Mouse (Mus musculus): ENCODE measurements around the gene Piezo1. TPM values are rescaled to one million over a fixed set of nuclear protein-coding genes. Genes with fewer than 3 reads are reported as not detected.
A peak's percentile ranks its signal among the peaks of the same experiment; 100 is the strongest.

Gene Piezo1
- polyA plus RNA-seq, 1 experiment: 6.8 TPM

- TF ChIP-seq POLR2A (IDR thresholded peaks at IDR 0.05; ENCODE audit: control insufficient read depth, low read depth, low read length): no peak
- no peak for TF ChIP-seq CTCF (IDR thresholded peaks at IDR 0.05; ENCODE audit: control insufficient read depth, insufficient read depth, insufficient replicate concordance, low read depth, low read length)
- peaks cover 29% of the 10 kb centered on the region for H3K4me1 ChIP-seq (ENCODE audit: control insufficient read depth, insufficient read depth, low read length)
- H3K27ac ChIP-seq (ENCODE audit: control insufficient read depth, insufficient read depth, low read depth, low read length): no peak overlapping the region
- no peaks in the 10 kb centered on the region for H3K27me3 ChIP-seq (ENCODE audit: control insufficient read depth, insufficient read depth, low read length)
- no peak overlapping the region for H3K4me3 ChIP-seq (ENCODE audit: control insufficient read depth, low read depth, low read length)
- H3K36me3 ChIP-seq (ENCODE audit: control insufficient read depth, insufficient read depth, low read length): no peaks in the 10 kb centered on the region
Observed at GRCm38 (mm10) chr8:122561199-122561598, 10.1 kb upstream of the Piezo1 start.

GRCm38 (mm10) chr8:122558671-122559349, 7.7 kb upstream of the Piezo1 start:
- H3K4me1 ChIP-seq (ENCODE audit: control insufficient read depth, insufficient read depth, low read length): peaks cover 16% of the 10 kb centered on the region
- TF ChIP-seq POLR2A (IDR thresholded peaks at IDR 0.05; ENCODE audit: control insufficient read depth, low read depth, low read length) (no peak), CTCF (IDR thresholded peaks at IDR 0.05; ENCODE audit: control insufficient read depth, insufficient read depth, insufficient replicate concordance, low read depth, low read length) (no peak)
- H3K4me3 ChIP-seq (ENCODE audit: control insufficient read depth, low read depth, low read length): no peak overlapping the region
- no peaks in the 10 kb centered on the region for H3K27me3 ChIP-seq (ENCODE audit: control insufficient read depth, insufficient read depth, low read length)
- H3K27ac ChIP-seq (ENCODE audit: control insufficient read depth, insufficient read depth, low read depth, low read length): no peak overlapping the region
- no peaks in the 10 kb centered on the region for H3K36me3 ChIP-seq (ENCODE audit: control insufficient read depth, insufficient read depth, low read length)

DNA sequence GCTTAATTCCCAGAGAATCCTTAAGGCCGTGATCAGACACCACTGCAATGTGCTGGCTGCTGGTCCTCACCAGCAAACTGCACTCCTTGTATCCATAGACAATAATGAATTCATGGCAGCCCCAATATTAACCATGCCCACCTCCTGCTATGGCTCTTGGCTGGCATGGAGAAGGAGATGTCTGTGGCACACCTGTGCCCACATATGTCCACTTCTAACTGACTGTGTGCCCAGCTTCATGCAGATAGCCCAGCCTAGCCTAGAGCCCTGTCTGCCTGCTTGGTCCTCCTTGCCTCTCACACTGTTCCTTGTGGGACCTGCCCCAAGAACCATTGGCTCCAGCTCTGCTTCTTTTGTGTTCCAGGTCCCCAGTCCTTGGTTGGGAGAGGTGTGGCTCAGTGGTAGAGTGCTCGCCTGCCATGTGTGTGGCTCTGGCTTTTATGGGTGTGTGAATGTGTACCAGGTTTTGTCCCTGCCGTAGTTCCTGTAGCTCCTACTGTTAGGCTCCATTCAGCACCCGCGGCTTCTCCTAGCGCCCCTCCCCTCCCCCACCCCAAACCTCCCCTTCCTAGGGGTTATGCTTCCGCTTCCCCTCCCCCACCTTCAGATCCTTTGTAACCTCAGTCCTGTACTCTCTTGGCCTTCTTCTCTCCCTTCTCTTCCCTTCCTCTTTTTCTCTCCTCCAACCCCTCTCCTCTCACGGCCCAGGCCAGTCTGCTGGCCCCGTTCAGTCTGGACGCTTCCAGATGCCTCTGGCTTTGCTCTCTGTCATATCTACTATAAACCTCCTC, 6.3 kb upstream of the Piezo1 start:
- no peak overlapping the region for H3K4me3 ChIP-seq (ENCODE audit: control insufficient read depth, low read depth, low read length)
- H3K4me1 ChIP-seq (ENCODE audit: control insufficient read depth, insufficient read depth, low read length): peaks cover 16% of the 10 kb centered on the region
- TF ChIP-seq CTCF (IDR thresholded peaks at IDR 0.05; ENCODE audit: control insufficient read depth, insufficient read depth, insufficient replicate concordance, low read depth, low read length) (no peak), POLR2A (IDR thresholded peaks at IDR 0.05; ENCODE audit: control insufficient read depth, low read depth, low read length) (no peak)
- H3K27me3 ChIP-seq (ENCODE audit: control insufficient read depth, insufficient read depth, low read length): no peaks in the 10 kb centered on the region
- H3K27ac ChIP-seq (ENCODE audit: control insufficient read depth, insufficient read depth, low read depth, low read length): no peak overlapping the region
- H3K36me3 ChIP-seq (ENCODE audit: control insufficient read depth, insufficient read depth, low read length): no peaks in the 10 kb centered on the region

GRCm38 (mm10) chr8:122556030-122557009, 5.2 kb upstream of the Piezo1 start:
- Histone ChIP-seq H3K27ac (ENCODE audit: control insufficient read depth, insufficient read depth, low read depth, low read length) (no peak overlapping the region), H3K27me3 (ENCODE audit: control insufficient read depth, insufficient read depth, low read length) (no peaks in the 10 kb centered on the region), H3K4me1 (ENCODE audit: control insufficient read depth, insufficient read depth, low read length) (peaks cover 23% of the 10 kb centered on the region), H3K4me3 (ENCODE audit: control insufficient read depth, low read depth, low read length) (no peak overlapping the region), H3K36me3 (ENCODE audit: control insufficient read depth, insufficient read depth, low read length) (no peaks in the 10 kb centered on the region)
- TF ChIP-seq POLR2A (IDR thresholded peaks at IDR 0.05; ENCODE audit: control insufficient read depth, low read depth, low read length) (no peak), CTCF (IDR thresholded peaks at IDR 0.05; ENCODE audit: control insufficient read depth, insufficient read depth, insufficient replicate concordance, low read depth, low read length) (no peak)

- H3K27ac ChIP-seq (ENCODE audit: control insufficient read depth, insufficient read depth, low read depth, low read length): no peak overlapping the region
- peaks cover 32% of the 10 kb centered on the region for H3K4me1 ChIP-seq (ENCODE audit: control insufficient read depth, insufficient read depth, low read length)
- no peaks in the 10 kb centered on the region for H3K36me3 ChIP-seq (ENCODE audit: control insufficient read depth, insufficient read depth, low read length)
- H3K4me3 ChIP-seq (ENCODE audit: control insufficient read depth, low read depth, low read length): no peak overlapping the region
- no peak for TF ChIP-seq CTCF (IDR thresholded peaks at IDR 0.05; ENCODE audit: control insufficient read depth, insufficient read depth, insufficient replicate concordance, low read depth, low read length)
- TF ChIP-seq POLR2A (IDR thresholded peaks at IDR 0.05; ENCODE audit: control insufficient read depth, low read depth, low read length): no peak
- no peaks in the 10 kb centered on the region for H3K27me3 ChIP-seq (ENCODE audit: control insufficient read depth, insufficient read depth, low read length)
Observed at GRCm38 (mm10) chr8:122554786-122555185, 3.7 kb upstream of the Piezo1 start.

- Histone ChIP-seq H3K27me3 (ENCODE audit: control insufficient read depth, insufficient read depth, low read length) (no peaks in the 10 kb centered on the region), H3K4me3 (ENCODE audit: control insufficient read depth, low read depth, low read length) (peak overlapping the region; percentile 72), H3K36me3 (ENCODE audit: control insufficient read depth, insufficient read depth, low read length) (no peaks in the 10 kb centered on the region), H3K27ac (ENCODE audit: control insufficient read depth, insufficient read depth, low read depth, low read length) (no peak overlapping the region), H3K4me1 (ENCODE audit: control insufficient read depth, insufficient read depth, low read length) (peaks cover 29% of the 10 kb centered on the region)
- no peak for TF ChIP-seq POLR2A (IDR thresholded peaks at IDR 0.05; ENCODE audit: control insufficient read depth, low read depth, low read length)
- no peak for TF ChIP-seq CTCF (IDR thresholded peaks at IDR 0.05; ENCODE audit: control insufficient read depth, insufficient read depth, insufficient replicate concordance, low read depth, low read length)
Observed at GRCm38 (mm10) chr8:122550995-122551264, 199 bp downstream of the Piezo1 start.

Measured in testis, adult 2 months (tissue).